Mouse (Mus musculus): ENCODE measurements around the gene Urb2. TPM values are rescaled to one million over a fixed set of nuclear protein-coding genes. Genes with fewer than 3 reads are reported as not detected.

Gene Urb2
- total RNA-seq, 1 experiment from 2014 or later, result 22.7 TPM

- ATAC-seq (replicated peaks in 1 of 2; ENCODE audit: insufficient read depth in 1 of 2, low FRiP score in 2 of 2, low TSS enrichment in 1 of 2, low read depth in 1 of 2, poor library complexity in 2 of 2, severe bottlenecking in 2 of 2), result peak in 1 of 2 experiments; percentile 17; a peak in 1 of 4 replicates
Observed at GRCm38 (mm10) chr8:124056832-124057655, 35.7 kb downstream of the Urb2 start.

- ATAC-seq (replicated peaks in 1 of 2; ENCODE audit: insufficient read depth in 1 of 2, low FRiP score in 2 of 2, low TSS enrichment in 1 of 2, low read depth in 1 of 2, poor library complexity in 2 of 2, severe bottlenecking in 2 of 2), result peak; percentile 78 to 83
Observed at GRCm38 (mm10) chr8:124066325-124067058, 45.2 kb downstream of the Urb2 start.

GRCm38 (mm10) chr8:124067059-124067750 lies 45.9 kb downstream of the Urb2 start:
- ATAC-seq (replicated peaks in 1 of 2; ENCODE audit: insufficient read depth in 1 of 2, low FRiP score in 2 of 2, low TSS enrichment in 1 of 2, low read depth in 1 of 2, poor library complexity in 2 of 2, severe bottlenecking in 2 of 2), result no peak

GRCm38 (mm10) chr8:124070363-124071324 lies 49.3 kb downstream of the Urb2 start:
- peak; percentile 55 to 74 for ATAC-seq (replicated peaks in 1 of 2; ENCODE audit: insufficient read depth in 1 of 2, low FRiP score in 2 of 2, low TSS enrichment in 1 of 2, low read depth in 1 of 2, poor library complexity in 2 of 2, severe bottlenecking in 2 of 2)

- no peak for ATAC-seq (replicated peaks in 1 of 2; ENCODE audit: insufficient read depth in 1 of 2, low FRiP score in 2 of 2, low TSS enrichment in 1 of 2, low read depth in 1 of 2, poor library complexity in 2 of 2, severe bottlenecking in 2 of 2)
Observed at GRCm38 (mm10) chr8:124075977-124076376, 54.7 kb downstream of the Urb2 start.

GRCm38 (mm10) chr8:124076416-124076815 lies 55.1 kb downstream of the Urb2 start:
- no peak for ATAC-seq (replicated peaks in 1 of 2; ENCODE audit: insufficient read depth in 1 of 2, low FRiP score in 2 of 2, low TSS enrichment in 1 of 2, low read depth in 1 of 2, poor library complexity in 2 of 2, severe bottlenecking in 2 of 2)

GRCm38 (mm10) chr8:124077377-124077776 lies 56.1 kb downstream of the Urb2 start:
- peak in 1 of 2 experiments; percentile 9; a peak in 1 of 4 replicates for ATAC-seq (replicated peaks in 1 of 2; ENCODE audit: insufficient read depth in 1 of 2, low FRiP score in 2 of 2, low TSS enrichment in 1 of 2, low read depth in 1 of 2, poor library complexity in 2 of 2, severe bottlenecking in 2 of 2)

- ATAC-seq (replicated peaks in 1 of 2; ENCODE audit: insufficient read depth in 1 of 2, low FRiP score in 2 of 2, low TSS enrichment in 1 of 2, low read depth in 1 of 2, poor library complexity in 2 of 2, severe bottlenecking in 2 of 2), result no peak
Observed at GRCm38 (mm10) chr8:124077998-124078397, 56.7 kb downstream of the Urb2 start.

- no peak for ATAC-seq (replicated peaks in 1 of 2; ENCODE audit: insufficient read depth in 1 of 2, low FRiP score in 2 of 2, low TSS enrichment in 1 of 2, low read depth in 1 of 2, poor library complexity in 2 of 2, severe bottlenecking in 2 of 2)
Observed at GRCm38 (mm10) chr8:124078969-124079368, 57.7 kb downstream of the Urb2 start.

- 0 out of 4 replicates have a peak, but pooled peaks of 1 of the 2 experiments have one; percentile 13 for ATAC-seq (replicated peaks in 1 of 2; ENCODE audit: insufficient read depth in 1 of 2, low FRiP score in 2 of 2, low TSS enrichment in 1 of 2, low read depth in 1 of 2, poor library complexity in 2 of 2, severe bottlenecking in 2 of 2)
Observed at GRCm38 (mm10) chr8:124080467-124081326, 59.4 kb downstream of the Urb2 start.

GRCm38 (mm10) chr8:124082616-124083015 lies 61.3 kb downstream of the Urb2 start:
- ATAC-seq (replicated peaks in 1 of 2; ENCODE audit: insufficient read depth in 1 of 2, low FRiP score in 2 of 2, low TSS enrichment in 1 of 2, low read depth in 1 of 2, poor library complexity in 2 of 2, severe bottlenecking in 2 of 2), result no peak

- no peak for ATAC-seq (replicated peaks in 1 of 2; ENCODE audit: insufficient read depth in 1 of 2, low FRiP score in 2 of 2, low TSS enrichment in 1 of 2, low read depth in 1 of 2, poor library complexity in 2 of 2, severe bottlenecking in 2 of 2)
Observed at GRCm38 (mm10) chr8:124083611-124084010, 62.3 kb downstream of the Urb2 start.

GRCm38 (mm10) chr8:124085668-124086067 lies 64.4 kb downstream of the Urb2 start:
- no peak for ATAC-seq (replicated peaks in 1 of 2; ENCODE audit: insufficient read depth in 1 of 2, low FRiP score in 2 of 2, low TSS enrichment in 1 of 2, low read depth in 1 of 2, poor library complexity in 2 of 2, severe bottlenecking in 2 of 2)

- no peak for ATAC-seq (replicated peaks in 1 of 2; ENCODE audit: insufficient read depth in 1 of 2, low FRiP score in 2 of 2, low TSS enrichment in 1 of 2, low read depth in 1 of 2, poor library complexity in 2 of 2, severe bottlenecking in 2 of 2)
Observed at GRCm38 (mm10) chr8:124088092-124088613, 66.8 kb downstream of the Urb2 start.

- ATAC-seq (replicated peaks in 1 of 2; ENCODE audit: insufficient read depth in 1 of 2, low FRiP score in 2 of 2, low TSS enrichment in 1 of 2, low read depth in 1 of 2, poor library complexity in 2 of 2, severe bottlenecking in 2 of 2), result no peak
Observed at GRCm38 (mm10) chr8:124089016-124089415, 67.7 kb downstream of the Urb2 start.

GRCm38 (mm10) chr8:124090473-124090872 lies 69.2 kb downstream of the Urb2 start:
- no peak for ATAC-seq (replicated peaks in 1 of 2; ENCODE audit: insufficient read depth in 1 of 2, low FRiP score in 2 of 2, low TSS enrichment in 1 of 2, low read depth in 1 of 2, poor library complexity in 2 of 2, severe bottlenecking in 2 of 2)
